Comparison of ENCODE assay signal across 9 mouse cellular contexts in the genomic region with DNA sequence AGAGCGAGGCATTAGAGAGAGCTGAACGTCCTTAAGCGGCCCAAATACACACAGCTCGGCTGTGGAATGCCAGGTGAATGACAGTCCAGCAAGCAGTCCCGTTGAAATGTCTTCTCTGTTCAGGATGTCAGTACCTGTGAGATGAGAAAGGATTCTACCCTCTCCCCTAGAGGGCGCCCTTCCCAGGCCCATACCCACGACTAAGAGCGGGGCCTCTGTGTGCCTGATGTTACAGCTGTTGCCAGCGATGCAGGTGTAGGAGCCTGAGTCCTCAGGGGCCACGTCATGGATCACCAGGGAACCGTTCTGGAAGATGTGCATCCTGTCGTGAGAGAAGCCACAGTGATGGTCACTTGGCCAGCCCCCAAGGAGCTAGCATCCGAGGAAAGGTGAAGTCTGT. TPM values are rescaled to one million over a fixed set of nuclear protein-coding genes. Genes with fewer than 3 reads are reported as not detected.
DNase-seq lines count a peak whose midpoint lies in the region; ATAC-seq and TF ChIP-seq lines count a peak whose summit lies in the region.
"Had no signal": no experiment of that assay in that cellular context is flagged by ENCODE, and none has a peak within 500 bp of the region (broad histone marks: within the 10 kb centered on the region; RNA-seq: fewer than 3 reads in every experiment).

No protein-coding gene starts in this region.

- TF ChIP-seq CTCF in intestine, postnatal 0 days (IDR thresholded peaks at IDR 0.05; ENCODE audit: low read depth): peak; percentile 74
- peak; percentile 49 for TF ChIP-seq CTCF in ES-Bruce4 (IDR thresholded peaks at IDR 0.05; ENCODE audit: low read depth, low read length)

- intact Hi-C loops in left cerebral cortex, postnatal 10 days (cut with DNase I): no loop called here

- no peak for ATAC-seq in intestine, postnatal 0 days
- ATAC-seq in intestine, embryonic 15.5 days: no peak
- ATAC-seq in common myeloid progenitor, adult 5-6 weeks (replicated peaks; ENCODE audit: low read depth, poor library complexity, severe bottlenecking): peak; percentile 39; the same call in 1 of the 2 replicates

- H3K36me3 ChIP-seq in intestine, postnatal 0 days (ENCODE audit: control insufficient read depth, insufficient read depth): peaks cover 25% of the 10 kb centered on the region; the same call in 1 of the 2 replicates
- peaks cover 45% of the 10 kb centered on the region for H3K36me3 ChIP-seq in intestine, embryonic 15.5 days
- H3K36me3 ChIP-seq in ES-Bruce4 (ENCODE audit: control insufficient read depth, insufficient read depth, low read length, poor library complexity, severe bottlenecking): peaks cover 26% of the 10 kb centered on the region

- TF ChIP-seq POLR2A in ES-Bruce4 (IDR thresholded peaks at IDR 0.05; ENCODE audit: insufficient read depth, low read length): no peak

- no peaks in the 10 kb centered on the region for H3K27me3 ChIP-seq in intestine, postnatal 0 days (replicated peaks; ENCODE audit: control insufficient read depth, insufficient read depth, low read length)
- no peaks in the 10 kb centered on the region for H3K27me3 ChIP-seq in intestine, embryonic 15.5 days (replicated peaks)
- H3K27me3 ChIP-seq in ES-Bruce4 (ENCODE audit: control insufficient read depth, insufficient read depth, low read length, poor library complexity, severe bottlenecking): no peaks in the 10 kb centered on the region

- no peak for TF ChIP-seq EP300 in ES-Bruce4 (IDR thresholded peaks at IDR 0.05; ENCODE audit: insufficient read depth, low read depth, low read length)

- H3K9me3 ChIP-seq in intestine, postnatal 0 days (ENCODE audit: control insufficient read depth): no peaks in the 10 kb centered on the region
- no peaks in the 10 kb centered on the region for H3K9me3 ChIP-seq in intestine, embryonic 15.5 days
- no peaks in the 10 kb centered on the region for H3K9me3 ChIP-seq in ES-Bruce4 (replicated peaks; ENCODE audit: control insufficient read depth, insufficient read depth, low read length, poor library complexity, severe bottlenecking)

- DNase-seq in naive thymus-derived CD4-positive, alpha-beta T cell, adult 2 months (ENCODE audit: low read depth): peak; percentile 55
- no peak for DNase-seq in cerebellum, postnatal 36 days
- no peak for DNase-seq in gastrocnemius, postnatal 4 days (ENCODE audit: low spot score in 2 of 2)
- DNase-seq in left cerebral cortex, postnatal 10 days (ENCODE audit: extremely low spot score in 1 of 2, low spot score in 2 of 2): no peak

- H3K4me1 ChIP-seq in intestine, postnatal 0 days (replicated peaks; ENCODE audit: control insufficient read depth, insufficient read depth, low read length): no peaks in the 10 kb centered on the region
- no peaks in the 10 kb centered on the region for H3K4me1 ChIP-seq in intestine, embryonic 15.5 days (replicated peaks)
- H3K4me1 ChIP-seq in ES-Bruce4 (ENCODE audit: control insufficient read depth, insufficient read depth, low read length): no peaks in the 10 kb centered on the region

- H3K4me3 ChIP-seq in intestine, postnatal 0 days (ENCODE audit: low read depth, low read length): no peak overlapping the region
- no peak overlapping the region for H3K4me3 ChIP-seq in intestine, embryonic 15.5 days (replicated peaks)
- no peak overlapping the region for H3K4me3 ChIP-seq in ES-Bruce4 (ENCODE audit: low read depth, low read length)
- H3K4me3 ChIP-seq: megakaryocyte, embryonic 14.5 days had no signal

- 83% methylated on average over 13 of the region's 13 CpGs for WGBS in intestine, postnatal 0 days
- WGBS in intestine, embryonic 15.5 days: 86% methylated on average over 13 of the region's 13 CpGs

- H3K9ac ChIP-seq in intestine, postnatal 0 days (ENCODE audit: low read depth, low read length): no peak overlapping the region
- no peak overlapping the region for H3K9ac ChIP-seq in intestine, embryonic 15.5 days
- no peak overlapping the region for H3K9ac ChIP-seq in ES-Bruce4 (ENCODE audit: low read depth, poor library complexity, severe bottlenecking)

- no peak overlapping the region for H3K27ac ChIP-seq in intestine, postnatal 0 days (ENCODE audit: low read depth, low read length)
- no peak overlapping the region for H3K27ac ChIP-seq in intestine, embryonic 15.5 days
- no peak overlapping the region for H3K27ac ChIP-seq in ES-Bruce4 (ENCODE audit: insufficient read depth, low read length)

- no peak overlapping the region for H3K4me2 ChIP-seq in intestine, postnatal 0 days (replicated peaks; ENCODE audit: low read depth)
- H3K4me2 ChIP-seq in intestine, embryonic 15.5 days (replicated peaks): no peak overlapping the region

RNA-seq across cellular contexts. Expression of a gene that starts 20.1 kb away (rescaled TPM):
- 5.1 and 5.2 TPM in 2 replicates for polyA plus RNA-seq in intestine, postnatal 0 days (2015; fragmentation: Nextera tagmentation; extraction: Ambion mirVana)
- polyA plus RNA-seq in intestine, embryonic 15.5 days (2015; fragmentation: Nextera tagmentation; extraction: Ambion mirVana): 7.6 and 8.9 TPM in 2 replicates
- polyA plus RNA-seq in ES-Bruce4 (2011; ENCODE audit: insufficient read depth, insufficient read length, low read depth, missing spikeins): 40.5 and 42.0 TPM in 2 replicates
- total RNA-seq in common myeloid progenitor, adult 5-6 weeks (2017): 32.5 and 35.4 TPM in 2 replicates
- total RNA-seq in gastrocnemius, postnatal 4 days (2021): 10 to 100 TPM; 81.5 to 84.4 TPM
- total RNA-seq in left cerebral cortex, postnatal 10 days (2021): 10 to 100 TPM; 39.9 to 44.9 TPM

RNA-seq across cellular contexts. Expression of a gene that starts 29.9 kb away (rescaled TPM):
- polyA plus RNA-seq in intestine, postnatal 0 days (2015; fragmentation: Nextera tagmentation; extraction: Ambion mirVana): 1.3 and 2.0 TPM in 2 replicates
- polyA plus RNA-seq in intestine, embryonic 15.5 days (2015; fragmentation: Nextera tagmentation; extraction: Ambion mirVana): 2.8 and 3.4 TPM in 2 replicates
- 4.4 and 6.2 TPM in 2 replicates for polyA plus RNA-seq in ES-Bruce4 (2011; ENCODE audit: insufficient read depth, insufficient read length, low read depth, missing spikeins)
- 17.3 and 21.2 TPM in 2 replicates for total RNA-seq in common myeloid progenitor, adult 5-6 weeks (2017)
- total RNA-seq in gastrocnemius, postnatal 4 days (2021): 10 to 100 TPM; 13.5 to 15.0 TPM
- total RNA-seq in left cerebral cortex, postnatal 10 days (2021): 10 to 100 TPM; 41.7 to 43.5 TPM

RNA-seq across cellular contexts. Expression of a gene that starts 53.2 kb away (rescaled TPM):
- polyA plus RNA-seq in intestine, postnatal 0 days (2015; fragmentation: Nextera tagmentation; extraction: Ambion mirVana): 13.7 and 14.7 TPM in 2 replicates
- 61.8 and 66.2 TPM in 2 replicates for polyA plus RNA-seq in intestine, embryonic 15.5 days (2015; fragmentation: Nextera tagmentation; extraction: Ambion mirVana)
- polyA plus RNA-seq in ES-Bruce4 (2011; ENCODE audit: insufficient read depth, insufficient read length, low read depth, missing spikeins): 110 and 113 TPM in 2 replicates
- total RNA-seq in common myeloid progenitor, adult 5-6 weeks (2017): 5.7 and 6.7 TPM in 2 replicates
- total RNA-seq in gastrocnemius, postnatal 4 days (2021): 10 to 100 TPM; 46.2 to 50.0 TPM
- 10 to 100 TPM; 18.5 to 18.8 TPM for total RNA-seq in left cerebral cortex, postnatal 10 days (2021)
